Mouse (Mus musculus) large intestine, adult 2 months (tissue): ENCODE measurements around the gene Rps15. TPM values are rescaled to one million over a fixed set of nuclear protein-coding genes. Genes with fewer than 3 reads are reported as not detected.
A peak's percentile ranks its signal among the peaks of the same experiment; 100 is the strongest.

Source experiments
- DNase-seq: peaks from one replicate; pipeline ENCODE4 v3.0.0-alpha.2; 2012; ENCODE audit warnings: low read depth, low spot score
- WGBS: fragments of 180-500 bp; shearing (Covaris S2); methylation state at CpG from one replicate; pipeline ENCODE4 v1.1.7; 2018; 5-methylcytosine and 5-hydroxymethylcytosine counted together
- polyA plus RNA-seq: library from polyadenylated mRNA; depleted of rRNA; stranded (reverse); fragments of >200 nt; gene quantifications from 2 replicates; pipeline ENCODE4 v1.2.3, GENCODE M21; 2012; rRNA removed

Rps15 gene
- polyA plus RNA-seq, 1 experiment = 1,622 TPM

GRCm38 (mm10) chr10:80329273-80330081, 37.2 kb downstream of the Rps15 start, which contains the start of the genes Pcsk4 and Reep6:
TSS of gene Pcsk4 (minus strand) at chr10:80329498.
TSS of gene Reep6 (plus strand) at chr10:80329953.
- DNase-seq = peak; percentile 96
- 2% methylated on average over 36 of the region's 36 CpGs for WGBS

- DNase-seq = no peak
- WGBS = 2% methylated on average over 41 of the region's 41 CpGs
Measured at GRCm38 (mm10) chr10:80330084-80330483, 37.8 kb downstream of the Rps15 start.

DNA sequence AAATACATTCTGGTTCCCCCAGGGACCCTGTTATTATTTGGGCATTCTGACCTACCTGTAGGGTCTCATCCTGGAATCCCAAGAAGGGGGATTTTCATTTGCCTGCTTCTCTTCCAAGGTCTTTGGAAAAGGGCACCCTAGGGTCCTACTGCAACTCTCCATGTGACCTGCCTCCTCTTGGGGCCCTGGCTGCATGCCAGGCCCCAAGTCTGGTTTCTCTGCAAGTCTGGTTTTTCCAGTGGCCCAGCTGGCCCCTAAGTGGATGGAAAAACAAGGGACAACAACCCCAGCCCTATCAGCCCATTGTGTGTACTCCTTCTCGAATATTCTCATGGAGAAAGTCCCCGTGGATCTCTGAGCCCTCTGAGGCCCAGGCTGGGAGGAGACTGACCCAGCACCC, 38.6 kb downstream of the Rps15 start:
- no peak for DNase-seq

GRCm38 (mm10) chr10:80331636-80332524, 39.6 kb downstream of the Rps15 start:
- no peak for DNase-seq

More for the DNA sequence above, 38.6 kb downstream of the Rps15 start:
- WGBS = 18% methylated on average over 2 of the region's 2 CpGs

DNA sequence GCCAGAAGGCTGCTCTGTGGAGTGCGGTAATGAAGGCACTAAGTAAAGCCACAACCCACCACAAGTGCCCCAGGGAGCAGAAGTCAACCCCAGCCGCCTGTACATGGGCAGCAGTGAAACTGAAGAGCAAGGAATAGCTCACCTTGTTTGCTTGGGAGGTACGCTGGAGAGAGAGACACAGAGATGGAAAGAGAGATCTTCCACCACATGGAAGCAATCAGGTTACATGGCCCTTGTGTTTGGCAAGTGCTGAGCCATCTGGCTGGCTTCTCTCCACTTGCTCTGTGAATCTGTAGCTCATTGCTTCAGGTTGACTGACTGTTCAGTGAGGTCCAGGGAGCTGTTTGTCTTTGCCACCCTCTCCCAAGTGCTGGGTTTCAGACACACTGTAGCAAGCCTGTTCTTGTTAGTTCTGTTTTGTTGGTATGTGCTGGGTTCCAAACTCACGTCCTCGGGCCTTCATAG, 40.3 kb downstream of the Rps15 start:
- no peak for DNase-seq
- 68% methylated on average over 5 of the region's 5 CpGs for WGBS

More at GRCm38 (mm10) chr10:80331636-80332524, 39.6 kb downstream of the Rps15 start:
- 24% methylated on average over 10 of the region's 10 CpGs for WGBS

DNA sequence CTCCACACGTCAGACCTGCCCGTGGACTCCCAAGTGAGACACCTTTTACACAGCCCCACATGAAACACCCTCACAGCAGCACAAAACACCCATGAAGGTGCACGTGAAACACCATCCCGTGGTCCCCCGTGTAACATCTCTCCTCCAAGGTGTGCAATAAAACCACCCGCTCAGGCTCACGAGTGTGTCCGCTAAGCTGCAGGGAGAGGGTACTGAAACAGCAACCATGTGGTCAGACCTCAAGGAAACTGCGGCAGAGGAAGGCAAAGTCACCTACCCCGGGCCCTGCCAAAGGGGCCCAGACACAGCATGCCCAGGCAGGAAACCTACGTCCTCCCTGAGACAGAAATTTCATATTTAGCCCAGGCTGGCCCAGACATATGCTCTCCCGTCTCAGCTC, 44.0 kb downstream of the Rps15 start:
- no peak for DNase-seq
- 87% methylated on average over 12 of the region's 12 CpGs for WGBS

DNA sequence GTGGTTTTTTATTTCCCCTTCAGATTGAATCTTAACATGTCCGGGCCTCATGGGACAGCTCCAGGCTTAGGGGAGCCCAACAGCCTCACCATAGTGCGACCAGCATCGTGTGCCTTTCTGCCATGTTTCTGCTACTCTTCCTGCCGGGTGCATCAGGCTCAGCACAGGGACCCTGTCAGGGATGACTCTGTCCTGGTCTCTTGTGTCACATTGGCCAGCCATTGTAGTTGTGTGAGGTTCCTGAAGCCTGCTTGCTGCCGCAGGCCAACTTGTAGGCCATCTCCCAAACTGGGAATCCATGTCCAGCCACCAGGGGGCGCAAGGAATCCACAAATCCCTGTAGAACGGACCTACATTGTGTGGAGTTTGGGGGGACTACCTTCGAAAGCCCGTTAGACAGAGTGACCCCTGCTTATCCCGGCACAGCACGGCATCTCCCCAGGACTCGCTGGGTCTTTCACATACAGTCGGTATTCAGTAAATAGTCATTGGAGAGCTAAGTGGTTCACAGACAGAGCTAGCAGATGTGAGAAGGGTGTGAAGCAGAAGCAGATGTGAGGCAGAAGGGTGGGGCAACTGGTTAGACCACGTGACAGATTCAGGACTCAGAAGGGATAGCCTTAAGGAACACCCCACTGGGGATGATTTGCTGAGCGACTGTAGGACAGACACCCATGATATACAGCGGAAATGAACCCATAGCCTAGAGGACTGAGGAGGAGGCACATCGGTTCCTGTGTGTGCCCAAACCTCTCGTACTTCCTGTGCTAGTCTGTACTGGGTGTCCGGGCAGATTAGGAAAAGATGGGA, 47.9 kb downstream of the Rps15 start:
- 20% methylated on average over 19 of the region's 19 CpGs for WGBS
- DNase-seq = peak; percentile 60

DNA sequence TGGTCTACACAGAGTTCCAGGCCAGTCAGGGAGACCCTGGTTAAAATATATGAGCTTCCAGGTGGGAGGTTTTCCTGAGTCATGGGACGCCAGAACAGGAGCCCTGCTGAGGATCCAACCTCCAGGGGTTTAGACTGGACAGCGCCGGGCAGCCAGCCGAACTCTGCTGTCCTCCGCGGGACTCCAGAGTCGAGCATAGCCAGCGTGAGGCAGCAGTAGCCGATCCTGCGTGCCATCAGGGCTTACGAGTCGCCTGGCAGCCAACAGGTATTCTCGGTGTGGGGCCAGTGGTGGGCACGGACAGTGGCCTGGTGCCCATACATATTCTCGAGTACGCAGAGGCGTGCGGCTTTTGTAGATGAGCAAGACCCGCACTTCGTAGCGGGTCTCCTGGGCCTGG, 48.8 kb downstream of the Rps15 start:
- WGBS = 63% methylated on average over 21 of the region's 21 CpGs
- DNase-seq = no peak

- 16% methylated on average over 47 of the region's 47 CpGs for WGBS
- DNase-seq = no peak
Measured at GRCm38 (mm10) chr10:80341491-80342304, 49.4 kb downstream of the Rps15 start.

GRCm38 (mm10) chr10:80342305-80342748, 50.1 kb downstream of the Rps15 start:
- DNase-seq = no peak
- WGBS = 9% methylated on average over 26 of the region's 26 CpGs

- under 1% methylated on average over 33 of the region's 33 CpGs for WGBS
- no peak for DNase-seq
Measured at GRCm38 (mm10) chr10:80342749-80343424, 50.6 kb downstream of the Rps15 start.

- WGBS = 40% methylated on average over 13 of the region's 13 CpGs
- no peak for DNase-seq
Measured at GRCm38 (mm10) chr10:80343425-80343895, 51.2 kb downstream of the Rps15 start.

Other genes starting within 250 kb of the Rps15 start
- 282 and 473 TPM in 2 replicates for gene Gpx4, start 245.3 kb upstream of the Rps15 start, polyA plus RNA-seq
- 67.2 and 91.7 TPM in 2 replicates for gene Sbno2, start 186.9 kb upstream of the Rps15 start, polyA plus RNA-seq
- 112 and 115 TPM in 2 replicates for gene Stk11, start 176.7 kb upstream of the Rps15 start, polyA plus RNA-seq
- 1,215 and 1,440 TPM in 2 replicates for gene Atp5d, start 153.8 kb upstream of the Rps15 start, polyA plus RNA-seq
- 5.0 TPM in 2 replicates for gene Cbarp, start 151.6 kb upstream of the Rps15 start, polyA plus RNA-seq
- gene Midn, start 144.2 kb upstream of the Rps15 start, polyA plus RNA-seq = 62.7 and 89.3 TPM in 2 replicates
- gene Cirbp, start 126.5 kb upstream of the Rps15 start, polyA plus RNA-seq = 52.6 and 63.1 TPM in 2 replicates
- 15.9 and 18.2 TPM in 2 replicates for gene 1600002K03Rik, start 119.5 kb upstream of the Rps15 start, polyA plus RNA-seq
- 0.95 and 1.1 TPM in 2 replicates for gene Efna2, start 113.0 kb upstream of the Rps15 start, polyA plus RNA-seq
- 24.7 and 28.6 TPM in 2 replicates for gene Mum1, start 66.0 kb upstream of the Rps15 start, polyA plus RNA-seq
- gene Ndufs7, start 43.3 kb upstream of the Rps15 start, polyA plus RNA-seq = 553 and 570 TPM in 2 replicates
- gene Gamt, start 31.4 kb upstream of the Rps15 start, polyA plus RNA-seq = 9.4 and 10.5 TPM in 2 replicates
- 52.1 and 67.7 TPM in 2 replicates for gene Dazap1, start 31.0 kb upstream of the Rps15 start, polyA plus RNA-seq
- 0.41 and 0.45 TPM in 2 replicates for gene Apc2, start 3.5 kb downstream of the Rps15 start, polyA plus RNA-seq
- gene 2310011J03Rik, start 28.1 kb downstream of the Rps15 start, polyA plus RNA-seq = 69.0 and 72.5 TPM in 2 replicates
- gene Pcsk4, start 37.0 kb downstream of the Rps15 start, polyA plus RNA-seq = 8.2 and 15.5 TPM in 2 replicates
- gene Reep6, start 37.5 kb downstream of the Rps15 start, polyA plus RNA-seq = 50.1 and 127 TPM in 2 replicates
- 40.5 and 73.6 TPM in 2 replicates for gene Adamtsl5, start 56.0 kb downstream of the Rps15 start, polyA plus RNA-seq
- gene Plk5, start 64.0 kb downstream of the Rps15 start, polyA plus RNA-seq = 0.68 and 2.8 TPM in 2 replicates
- gene Mex3d, start 95.2 kb downstream of the Rps15 start, polyA plus RNA-seq = 5.7 and 7.6 TPM in 2 replicates
- 104 and 116 TPM in 2 replicates for gene Mbd3, start 107.1 kb downstream of the Rps15 start, polyA plus RNA-seq
- gene Uqcr11, start 114.4 kb downstream of the Rps15 start, polyA plus RNA-seq = 2,454 and 2,475 TPM in 2 replicates
- gene Tcf3, start 141.2 kb downstream of the Rps15 start, polyA plus RNA-seq = 60.2 and 76.9 TPM in 2 replicates
- gene Onecut3, start 202.4 kb downstream of the Rps15 start, polyA plus RNA-seq = 0.09 and 0.19 TPM in 2 replicates
- gene Atp8b3, start 246.7 kb downstream of the Rps15 start, polyA plus RNA-seq = 0.03 TPM in 1 of 2 replicates, not detected in the other